Mouse (Mus musculus) liver, embryonic 14.5 days (tissue): Measurements from ENCODE around the gene Gm9732.
"Not testable (repeated sequence)": the region's sequence is repeated elsewhere in the genome, so short reads cannot be mapped to it uniquely, and the experiment has no call there.

Experiments used
- CTCF ChIP-seq: IDR thresholded peaks from 2 replicates; pipeline ENCODE4 v1.5.1; 2016; ENCODE audit warnings: antibody characterized with exemption, low read depth, control low read depth
- EP300 ChIP-seq: IDR thresholded peaks from 2 replicates; pipeline ENCODE4 v1.6.1; 2016; ENCODE audit warnings: antibody characterized with exemption, low read depth

GRCm38 (mm10) chr14:43278681-43279080 lies 3.8 kb downstream of the Gm9732 start:
- not testable (repeated sequence) for TF ChIP-seq CTCF, EP300
